Mouse (Mus musculus): Measurements from ENCODE around the gene Mbnl2.

The Mbnl2 gene

GRCm38 (mm10) chr14:120324883-120325480, 49.5 kb downstream of the Mbnl2 start:
- DNase-seq (ENCODE audit: low read depth, low spot score) = no peak

GRCm38 (mm10) chr14:120325673-120326072, 50.2 kb downstream of the Mbnl2 start:
- no peak for DNase-seq (ENCODE audit: low read depth, low spot score)

GRCm38 (mm10) chr14:120330454-120330853, 55.0 kb downstream of the Mbnl2 start:
- DNase-seq (ENCODE audit: low read depth, low spot score) = no peak

GRCm38 (mm10) chr14:120330881-120331514, 55.5 kb downstream of the Mbnl2 start:
- no peak for DNase-seq (ENCODE audit: low read depth, low spot score)

GRCm38 (mm10) chr14:120333465-120334243, 58.2 kb downstream of the Mbnl2 start:
- no peak for DNase-seq (ENCODE audit: low read depth, low spot score)

GRCm38 (mm10) chr14:120335366-120335765, 59.9 kb downstream of the Mbnl2 start:
- DNase-seq (ENCODE audit: low read depth, low spot score) = no peak

- no peak for DNase-seq (ENCODE audit: low read depth, low spot score)
These were observed 60.4 kb downstream of the Mbnl2 start for GRCm38 (mm10) chr14:120335871-120336270.

GRCm38 (mm10) chr14:120336380-120336779, 60.9 kb downstream of the Mbnl2 start:
- no peak for DNase-seq (ENCODE audit: low read depth, low spot score)

GRCm38 (mm10) chr14:120336841-120337240, 61.4 kb downstream of the Mbnl2 start:
- DNase-seq (ENCODE audit: low read depth, low spot score) = no peak

- no peak for DNase-seq (ENCODE audit: low read depth, low spot score)
These were observed 62.4 kb downstream of the Mbnl2 start for GRCm38 (mm10) chr14:120337731-120338462.

- DNase-seq (ENCODE audit: low read depth, low spot score) = no peak
These were observed 63.2 kb downstream of the Mbnl2 start for GRCm38 (mm10) chr14:120338706-120339105.

GRCm38 (mm10) chr14:120341912-120342311, 66.4 kb downstream of the Mbnl2 start:
- no peak for DNase-seq (ENCODE audit: low read depth, low spot score)

- no peak for DNase-seq (ENCODE audit: low read depth, low spot score)
These were observed 66.9 kb downstream of the Mbnl2 start for GRCm38 (mm10) chr14:120342321-120342720.

- DNase-seq (ENCODE audit: low read depth, low spot score) = no peak
These were observed 69.2 kb downstream of the Mbnl2 start for GRCm38 (mm10) chr14:120344641-120345040.

GRCm38 (mm10) chr14:120347410-120348315, 72.2 kb downstream of the Mbnl2 start:
- DNase-seq (ENCODE audit: low read depth, low spot score) = no peak

GRCm38 (mm10) chr14:120349332-120349731, 73.9 kb downstream of the Mbnl2 start:
- DNase-seq (ENCODE audit: low read depth, low spot score) = no peak

- no peak for DNase-seq (ENCODE audit: low read depth, low spot score)
These were observed 76.8 kb downstream of the Mbnl2 start for GRCm38 (mm10) chr14:120352136-120352843.

GRCm38 (mm10) chr14:120353211-120353610, 77.7 kb downstream of the Mbnl2 start:
- no peak for DNase-seq (ENCODE audit: low read depth, low spot score)

GRCm38 (mm10) chr14:120354595-120354994, 79.1 kb downstream of the Mbnl2 start:
- no peak for DNase-seq (ENCODE audit: low read depth, low spot score)

GRCm38 (mm10) chr14:120355040-120355741, 79.7 kb downstream of the Mbnl2 start:
- peak; percentile 14 for DNase-seq (ENCODE audit: low read depth, low spot score)

Measured in brain, embryonic 18.5 days (tissue).